Mouse (Mus musculus): ENCODE results near the gene Frmd5.

- no peak for TF ChIP-seq CTCF (IDR thresholded peaks at IDR 0.05; ENCODE audit: borderline replicate concordance, extremely low read depth, insufficient read depth, insufficient read length)
- TF ChIP-seq POLR2A (IDR thresholded peaks at IDR 0.05; ENCODE audit: borderline replicate concordance, extremely low read depth, insufficient read depth, insufficient read length, poor library complexity, severe bottlenecking), result no peak
These were observed 222.2 kb downstream of the Frmd5 start for GRCm38 (mm10) chr2:121584705-121585104.

Measured in brain, embryonic 14.5 days (tissue).